Mouse (Mus musculus) bone marrow, adult 2 months (tissue): ENCODE measurements around the gene Tmem255b.

ENCODE experiments used
- CTCF ChIP-seq: fragments of 200-500 bp; IDR thresholded peaks from 2 replicates; pipeline ENCODE4 v1.5.1; 2011; ENCODE audit warnings: low read length, control low read depth; ENCODE audit not compliant: control insufficient read depth, insufficient read depth
- POLR2A ChIP-seq: fragments of 200-500 bp; IDR thresholded peaks from 2 replicates; pipeline ENCODE4 v1.6.1; 2011; ENCODE audit warnings: low read depth, mild to moderate bottlenecking, control low read depth, low read length, borderline replicate concordance; ENCODE audit not compliant: control insufficient read depth

- TF ChIP-seq CTCF (no peak), POLR2A (no peak)
Measured at GRCm38 (mm10) chr8:13448145-13448544, 13.2 kb downstream of the Tmem255b start.
